Comparison of ENCODE assay signal across 8 mouse cellular contexts in the genomic region with DNA sequence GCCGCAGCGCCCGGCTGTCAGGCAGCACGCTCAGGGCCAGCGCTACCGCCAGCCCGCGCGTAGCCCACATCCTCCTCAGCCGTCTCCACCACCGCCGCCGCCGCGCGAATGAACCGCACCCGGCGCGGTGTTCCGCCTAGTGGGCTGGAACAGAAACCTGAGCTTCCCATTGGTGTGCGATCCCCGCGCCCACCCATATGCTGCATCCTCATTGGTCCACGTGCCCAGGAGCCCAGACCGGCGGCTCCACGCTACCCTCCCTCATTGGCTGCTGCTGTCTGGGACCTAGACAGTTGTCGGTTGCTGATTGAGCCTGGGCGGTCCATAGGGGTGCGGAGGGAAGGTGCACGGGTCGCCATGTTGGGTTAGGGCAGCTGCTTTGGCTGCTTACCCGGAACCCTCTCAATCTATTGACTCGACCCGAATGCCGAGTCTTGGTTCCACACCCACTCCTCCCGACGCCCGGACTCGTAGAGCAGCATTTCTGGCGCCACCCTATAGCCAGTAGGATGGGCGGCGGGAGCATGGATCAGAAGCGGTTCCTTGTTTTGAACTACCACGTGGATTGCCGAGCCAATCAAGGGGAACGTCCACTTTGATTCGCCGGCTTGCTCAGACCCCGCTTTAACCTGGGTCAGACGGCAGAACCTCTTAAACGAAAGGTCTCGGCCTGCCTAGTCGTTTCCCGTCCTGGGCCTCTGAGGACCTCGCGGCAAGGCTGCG. TPM values are rescaled to one million over a fixed set of nuclear protein-coding genes. Genes with fewer than 3 reads are reported as not detected.
DNase-seq lines count a peak whose midpoint lies in the region; ATAC-seq lines count a peak whose summit lies in the region.

Gene Manf, minus strand, starts transcription at position 151 of the 723 bp plus-strand sequence.

- under 1% methylated on average over 59 of the region's 59 CpGs for WGBS in heart, embryonic 14.5 days
- under 1% methylated on average over 59 of the region's 59 CpGs for WGBS in liver, embryonic 13.5 days (ENCODE audit: insufficient replicate concordance)
- under 1% methylated on average over 59 of the region's 59 CpGs for WGBS in stomach, embryonic 16.5 days

- H3K27ac ChIP-seq in heart, embryonic 14.5 days (replicated peaks in 1 of 2; ENCODE audit: control insufficient read depth in 1 of 2, insufficient read depth in 1 of 2, low read depth in 2 of 2, low read length in 2 of 2): peak within 1 kb of the TSS; percentile 94
- peak within 1 kb of the TSS; percentile 86 for H3K27ac ChIP-seq in liver, embryonic 13.5 days
- peak within 1 kb of the TSS; percentile 96 for H3K27ac ChIP-seq in stomach, embryonic 16.5 days (ENCODE audit: low read length)

- no peaks in the 10 kb centered on the region for H3K9me3 ChIP-seq in heart, embryonic 14.5 days (ENCODE audit: control insufficient read depth, low read length)
- no peaks in the 10 kb centered on the region for H3K9me3 ChIP-seq in liver, embryonic 13.5 days (replicated peaks)
- no peaks in the 10 kb centered on the region for H3K9me3 ChIP-seq in stomach, embryonic 16.5 days (replicated peaks; ENCODE audit: control insufficient read depth, low read length)

- H3K27me3 ChIP-seq in heart, embryonic 14.5 days (ENCODE audit: control insufficient read depth, insufficient read depth, low read length): no peaks in the 10 kb centered on the region
- no peaks in the 10 kb centered on the region for H3K27me3 ChIP-seq in liver, embryonic 13.5 days
- no peaks in the 10 kb centered on the region for H3K27me3 ChIP-seq in stomach, embryonic 16.5 days (ENCODE audit: control insufficient read depth, insufficient read depth, low read length)

- H3K4me2 ChIP-seq in heart, embryonic 14.5 days (ENCODE audit: low read length): peak within 1 kb of the TSS; percentile 92
- peak within 1 kb of the TSS; percentile 85 for H3K4me2 ChIP-seq in liver, embryonic 13.5 days
- H3K4me2 ChIP-seq in stomach, embryonic 16.5 days (ENCODE audit: low read depth, low read length): peak within 1 kb of the TSS; percentile 88

- H3K4me3 ChIP-seq in heart, embryonic 14.5 days (ENCODE audit: control insufficient read depth in 1 of 2, insufficient read depth in 1 of 2, low read depth in 1 of 2, low read length in 2 of 2): peak within 1 kb of the TSS; percentile 71 to 73
- H3K4me3 ChIP-seq in liver, embryonic 13.5 days (replicated peaks): peak within 1 kb of the TSS; percentile 90
- peak within 1 kb of the TSS; percentile 80 for H3K4me3 ChIP-seq in stomach, embryonic 16.5 days (replicated peaks; ENCODE audit: low read length)

- peaks cover 33% of the 10 kb centered on the region for H3K36me3 ChIP-seq in heart, embryonic 14.5 days (ENCODE audit: control insufficient read depth, insufficient read depth, low read length)
- peaks cover 34% of the 10 kb centered on the region for H3K36me3 ChIP-seq in liver, embryonic 13.5 days
- 0 out of 2 replicates have a peak, but pooled peaks cover 7% of the 10 kb centered on the region for H3K36me3 ChIP-seq in stomach, embryonic 16.5 days (ENCODE audit: control insufficient read depth, insufficient read depth, low read length)

- ATAC-seq in CD4-positive, CD25-positive, alpha-beta regulatory T cell, adult 4 months: peak; percentile 88
- ATAC-seq in heart, embryonic 14.5 days (ENCODE audit: insufficient number of reproducible peaks, insufficient read depth, low FRiP score, low read depth): peak; percentile 98
- peak; percentile 96 for ATAC-seq in liver, embryonic 13.5 days (ENCODE audit: low read depth)
- peak; percentile 98 for ATAC-seq in stomach, embryonic 16.5 days (ENCODE audit: insufficient read depth, low FRiP score)

- peaks cover 11 to 14% of the 10 kb centered on the region in 2 experiments for H3K4me1 ChIP-seq in heart, embryonic 14.5 days (ENCODE audit: control insufficient read depth in 2 of 2, insufficient read depth in 2 of 2, low read length in 2 of 2)
- peaks cover 47% of the 10 kb centered on the region for H3K4me1 ChIP-seq in liver, embryonic 13.5 days (replicated peaks)
- H3K4me1 ChIP-seq in stomach, embryonic 16.5 days (ENCODE audit: control insufficient read depth, insufficient read depth, low read length): peaks cover 25% of the 10 kb centered on the region

- peak within 1 kb of the TSS; percentile 87 for H3K9ac ChIP-seq in heart, embryonic 14.5 days (ENCODE audit: low read length)
- H3K9ac ChIP-seq in liver, embryonic 13.5 days: peak within 1 kb of the TSS; percentile 97
- H3K9ac ChIP-seq in stomach, embryonic 16.5 days (ENCODE audit: low read length): peak within 1 kb of the TSS; percentile 91

- peak; percentile 97 for DNase-seq in c-Kit-negative CD71-positive TER-119-positive erythroid progenitor cells, embryonic 14.5 days (ENCODE audit: low read depth, low spot score)
- peak; percentile 97 for DNase-seq in fibroblast of lung, adult 2 months (ENCODE audit: low read depth)
- DNase-seq in kidney, postnatal 14 days: peak; percentile 99
- DNase-seq in liver, embryonic 13.5 days: peak; percentile 98
- peak; percentile 97 for DNase-seq in neural tube, embryonic 10.5 days (ENCODE audit: extremely low spot score, low spot score)

RNA-seq across cellular contexts. Expression of gene Manf, which starts in this region (rescaled TPM):
- polyA plus RNA-seq in CD4-positive, CD25-positive, alpha-beta regulatory T cell, adult 4 months (2017; shearing (Covaris generic)): 100 to 1,000 TPM; 124 to 139 TPM
- 153 and 189 TPM in 2 replicates for polyA plus RNA-seq in heart, embryonic 14.5 days (2014; fragmentation: Nextera tagmentation; extraction: Ambion mirVana)
- polyA plus RNA-seq in liver, embryonic 13.5 days (2015; fragmentation: Nextera tagmentation; extraction: Ambion mirVana): 197 and 237 TPM in 2 replicates
- 339 and 351 TPM in 2 replicates for polyA plus RNA-seq in stomach, embryonic 16.5 days (2015; fragmentation: Nextera tagmentation; extraction: Ambion mirVana)

Comparison
In these comparisons a context has a peak if more than half of its experiments do, and no peak if none do; other contexts are left out.
1. Peak in every context shown above with its lines: DNase-seq, ATAC-seq, H3K4me3 ChIP-seq and H3K27ac ChIP-seq.